12 mouse cellular contexts compared by ENCODE assay signal in the genomic region with DNA sequence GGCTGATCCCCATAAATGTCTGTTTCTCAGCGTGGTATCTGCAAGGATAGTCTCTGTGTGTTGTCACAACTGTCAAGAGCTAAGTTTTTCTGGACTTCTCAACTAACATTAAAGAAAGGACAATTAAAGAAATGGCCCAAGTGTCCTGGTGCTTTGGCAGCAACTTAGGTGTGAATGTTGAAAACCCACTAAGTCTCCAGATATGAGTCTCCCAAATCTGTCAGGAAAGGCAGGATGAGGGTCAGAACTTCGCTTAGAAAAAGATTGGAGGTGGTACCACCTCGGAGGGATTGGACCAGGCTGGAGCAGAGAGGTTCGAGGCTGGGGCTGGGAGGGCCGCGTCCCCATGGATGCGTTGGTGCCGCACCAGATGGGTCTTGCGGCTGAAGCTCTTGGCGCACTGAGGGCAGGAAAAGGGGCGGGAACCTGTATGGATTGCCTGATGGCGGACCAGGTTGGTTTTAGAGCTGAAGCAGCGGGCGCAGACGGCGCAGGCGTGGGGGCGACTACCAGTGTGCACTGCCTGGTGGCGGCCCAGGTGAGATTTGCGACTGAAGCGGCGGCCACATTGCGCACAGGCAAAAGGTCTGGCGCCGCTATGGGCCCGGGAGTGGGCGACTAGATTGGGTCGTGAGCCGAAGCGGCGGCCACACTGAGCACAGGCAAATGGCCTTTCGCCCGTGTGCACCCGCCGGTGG. TPM values are rescaled to one million over a fixed set of nuclear protein-coding genes. Genes with fewer than 3 reads are reported as not detected.
DNase-seq lines count a peak whose midpoint lies in the region; ATAC-seq and TF ChIP-seq lines count a peak whose summit lies in the region.
"Had no signal": no experiment of that assay in that cellular context is flagged by ENCODE, and none has a peak within 500 bp of the region (broad histone marks: within the 10 kb centered on the region; RNA-seq: fewer than 3 reads in every experiment).

No protein-coding gene starts in this region.

- no peaks in the 10 kb centered on the region for H3K9me3 ChIP-seq in heart, embryonic 12.5 days (replicated peaks)
- H3K9me3 ChIP-seq in ES-E14 (ENCODE audit: control insufficient read depth, insufficient read depth, low read depth, low read length) = no peaks in the 10 kb centered on the region
- no peaks in the 10 kb centered on the region; the same call in 1 of the 2 replicates for H3K9me3 ChIP-seq in embryonic facial prominence, embryonic 10.5 days
- no peaks in the 10 kb centered on the region for H3K9me3 ChIP-seq in midbrain, embryonic 15.5 days
- H3K9me3 ChIP-seq: liver, embryonic 13.5 days had no signal

- TF ChIP-seq POLR2A in heart, adult 2 months (IDR thresholded peaks at IDR 0.05; ENCODE audit: insufficient read depth, low read depth, low read length) = no peak

- H3K27me3 ChIP-seq in heart, embryonic 12.5 days (replicated peaks) = peaks cover 35% of the 10 kb centered on the region
- no peaks in the 10 kb centered on the region for H3K27me3 ChIP-seq in heart, adult 2 months (ENCODE audit: control insufficient read depth, insufficient read depth, low read length)
- H3K27me3 ChIP-seq in embryonic facial prominence, embryonic 10.5 days (replicated peaks; ENCODE audit: low read depth, poor library complexity, severe bottlenecking) = peaks cover 56% of the 10 kb centered on the region
- peaks cover 20% of the 10 kb centered on the region for H3K27me3 ChIP-seq in midbrain, embryonic 15.5 days (replicated peaks)

- peak overlapping the region; percentile 64 for H3K4me2 ChIP-seq in heart, embryonic 12.5 days
- H3K4me2 ChIP-seq in midbrain, embryonic 15.5 days = peak overlapping the region; percentile 42; the same call in 1 of the 2 replicates
- H3K4me2 ChIP-seq: liver, embryonic 13.5 days had no signal

- H3K79me2 ChIP-seq in heart, adult 2 months (replicated peaks; ENCODE audit: control insufficient read depth, insufficient read depth, low read length) = no peaks in the 10 kb centered on the region

- no peak overlapping the region for H3K9ac ChIP-seq in heart, embryonic 12.5 days
- H3K9ac ChIP-seq in heart, adult 2 months (ENCODE audit: low read depth, low read length) = no peak overlapping the region
- peak overlapping the region; percentile 45 for H3K9ac ChIP-seq in ES-E14 (ENCODE audit: insufficient read depth, low read depth, low read length, poor library complexity, severe bottlenecking)
- no peak overlapping the region for H3K9ac ChIP-seq in midbrain, embryonic 15.5 days
- H3K9ac ChIP-seq: liver, embryonic 13.5 days had no signal

- TF ChIP-seq EP300 in heart, adult 2 months (IDR thresholded peaks at IDR 0.05; ENCODE audit: insufficient read depth, low read depth, low read length) = no peak

- DNase-seq in heart, adult 2 months = no peak
- DNase-seq in ES-E14 (ENCODE audit: low read depth, low spot score) = peak; percentile 30
- peak; percentile 43 for DNase-seq in embryonic facial prominence, embryonic 10.5 days (ENCODE audit: low spot score)
- DNase-seq in left cerebral cortex, adult 9 months (ENCODE audit: low spot score in 2 of 2) = no peak
- DNase-seq in right cerebral cortex, postnatal 4 days = no peak
- DNase-seq: kidney, adult 11 months; liver, embryonic 13.5 days; lung, postnatal 36 days; thymus, postnatal 25 days had no signal

- in situ Hi-C loops in ES-E14 (cut with MboI; ENCODE audit: low sequenced_read_pairs in 2 of 2, unreplicated experiment in 2 of 2) = no loop called here

- peak overlapping the region; percentile 33 for H3K4me3 ChIP-seq in heart, embryonic 12.5 days
- H3K4me3 ChIP-seq in heart, adult 2 months = no peak overlapping the region
- H3K4me3 ChIP-seq in ES-E14 (ENCODE audit: insufficient read depth in 1 of 2, low read depth in 1 of 2, low read length in 2 of 2, poor library complexity in 1 of 2, severe bottlenecking in 1 of 2) = peak overlapping the region; percentile 64 to 76
- H3K4me3 ChIP-seq in embryonic facial prominence, embryonic 10.5 days = peak overlapping the region; percentile 46
- H3K4me3 ChIP-seq in midbrain, embryonic 15.5 days = no peak overlapping the region
- H3K4me3 ChIP-seq: liver, embryonic 13.5 days had no signal

- intact Hi-C loops in heart, adult 2 months (cut with DNase I) = no loop called here

- H3K27ac ChIP-seq in heart, embryonic 12.5 days (ENCODE audit: poor library complexity, severe bottlenecking) = no peak overlapping the region
- no peak overlapping the region for H3K27ac ChIP-seq in heart, adult 2 months
- H3K27ac ChIP-seq in ES-E14 (ENCODE audit: insufficient read depth, low read depth, low read length, poor library complexity, severe bottlenecking) = no peak overlapping the region
- H3K27ac ChIP-seq in embryonic facial prominence, embryonic 10.5 days (replicated peaks) = peak overlapping the region; percentile 46; the same call in 1 of the 2 replicates
- H3K27ac ChIP-seq in midbrain, embryonic 15.5 days = no peak overlapping the region
- H3K27ac ChIP-seq: liver, embryonic 13.5 days had no signal

- WGBS in heart, embryonic 12.5 days = 42% methylated on average over 35 of the region's 35 CpGs
- WGBS in heart, adult 2 months = 87% methylated on average over 35 of the region's 35 CpGs
- WGBS in embryonic facial prominence, embryonic 10.5 days = 22% methylated on average over 35 of the region's 35 CpGs
- 39% methylated on average over 35 of the region's 35 CpGs for WGBS in midbrain, embryonic 15.5 days

- no peak for TF ChIP-seq CTCF in heart, adult 2 months (IDR thresholded peaks at IDR 0.05)

- H3K36me3 ChIP-seq in heart, embryonic 12.5 days = peaks cover 54% of the 10 kb centered on the region
- no peaks in the 10 kb centered on the region for H3K36me3 ChIP-seq in heart, adult 2 months (ENCODE audit: control insufficient read depth, insufficient read depth, low read length)
- H3K36me3 ChIP-seq in ES-E14 (ENCODE audit: control insufficient read depth, insufficient read depth, low read length, poor library complexity, severe bottlenecking) = no peaks in the 10 kb centered on the region
- peaks cover 58% of the 10 kb centered on the region for H3K36me3 ChIP-seq in embryonic facial prominence, embryonic 10.5 days (replicated peaks)
- H3K36me3 ChIP-seq in midbrain, embryonic 15.5 days (replicated peaks) = 0 out of 2 replicates have a peak, but pooled peaks cover 2% of the 10 kb centered on the region

- no peak for ATAC-seq in heart, embryonic 12.5 days (ENCODE audit: insufficient number of reproducible peaks, low FRiP score)
- ATAC-seq in midbrain, embryonic 15.5 days (replicated peaks) = no peak

- H3K4me1 ChIP-seq in heart, embryonic 12.5 days (replicated peaks) = peaks cover 71% of the 10 kb centered on the region
- H3K4me1 ChIP-seq in heart, adult 2 months (ENCODE audit: control insufficient read depth, insufficient read depth, low read length) = peaks cover 3% of the 10 kb centered on the region
- H3K4me1 ChIP-seq in ES-E14 (ENCODE audit: control insufficient read depth in 2 of 2, insufficient read depth in 2 of 2, low read length in 2 of 2, poor library complexity in 1 of 2) = peaks cover 2 to 14% of the 10 kb centered on the region in 2 experiments; a peak in 1 of 4 replicates
- peaks cover 58% of the 10 kb centered on the region for H3K4me1 ChIP-seq in embryonic facial prominence, embryonic 10.5 days
- peaks cover 15% of the 10 kb centered on the region for H3K4me1 ChIP-seq in midbrain, embryonic 15.5 days

TF ChIP-seq in ES-E14, 5 proteins besides CTCF, POLR2A, EP300 and RAD21:
- TF ChIP-seq HCFC1 (IDR thresholded peaks at IDR 0.05; ENCODE audit: borderline replicate concordance, insufficient read depth, low read length) = no peak
- TF ChIP-seq MAFK (IDR thresholded peaks at IDR 0.05; ENCODE audit: insufficient read depth, low read depth, low read length) = no peak
- TF ChIP-seq CHD2 (IDR thresholded peaks at IDR 0.05; ENCODE audit: low read depth, low read length) = no peak
- no peak for TF ChIP-seq ZC3H11A (IDR thresholded peaks at IDR 0.05; ENCODE audit: borderline replicate concordance, low read depth, low read length)
- no peak for TF ChIP-seq ZNF384 (IDR thresholded peaks at IDR 0.05; ENCODE audit: low read depth, low read length)

RNA-seq across cellular contexts. Expression of a gene that starts 7.8 kb away (rescaled TPM):
- 17.1 and 20.4 TPM in 2 replicates for polyA plus RNA-seq in heart, embryonic 12.5 days (2016; fragmentation: Nextera tagmentation; extraction: Ambion mirVana)
- total RNA-seq in heart, adult 2 months (2021) = 10 to 100 TPM in 1 of 2 experiments, 1 to 10 TPM in 1; 9.7 to 11.8 TPM
- 11.0 and 13.0 TPM in 2 replicates for polyA plus RNA-seq in heart, adult 2 months (2012; rRNA removed)
- 0.53 and 1.3 TPM in 2 replicates for total RNA-seq in ES-E14 (2012; rRNA removed)
- polyA plus RNA-seq in embryonic facial prominence, embryonic 10.5 days (2016; fragmentation: Nextera tagmentation; extraction: Ambion mirVana) = 12.8 and 16.8 TPM in 2 replicates
- polyA plus RNA-seq in midbrain, embryonic 15.5 days (2015; fragmentation: Nextera tagmentation; extraction: Ambion mirVana) = 28.9 and 33.8 TPM in 2 replicates

RNA-seq across cellular contexts. Expression of a gene that starts 10.2 kb away (rescaled TPM):
- 0.61 and 0.64 TPM in 2 replicates for polyA plus RNA-seq in heart, embryonic 12.5 days (2016; fragmentation: Nextera tagmentation; extraction: Ambion mirVana)
- total RNA-seq in heart, adult 2 months (2021) = under 1 TPM; 0.18 to 0.47 TPM
- polyA plus RNA-seq in heart, adult 2 months (2012; rRNA removed) = 0.85 and 1.7 TPM in 2 replicates
- total RNA-seq in ES-E14 (2012; rRNA removed) = 0.27 and 1.2 TPM in 2 replicates
- 0.71 and 1.2 TPM in 2 replicates for polyA plus RNA-seq in embryonic facial prominence, embryonic 10.5 days (2016; fragmentation: Nextera tagmentation; extraction: Ambion mirVana)
- 0.40 and 0.46 TPM in 2 replicates for polyA plus RNA-seq in midbrain, embryonic 15.5 days (2015; fragmentation: Nextera tagmentation; extraction: Ambion mirVana)
- total RNA-seq: common myeloid progenitor, adult 5-6 weeks had no signal

RNA-seq across cellular contexts. Expression of a gene that starts 42.4 kb away (rescaled TPM):
- polyA plus RNA-seq in heart, embryonic 12.5 days (2016; fragmentation: Nextera tagmentation; extraction: Ambion mirVana) = 21.2 and 21.8 TPM in 2 replicates
- total RNA-seq in heart, adult 2 months (2021) = 10 to 100 TPM; 16.1 to 21.0 TPM
- 20.6 and 23.8 TPM in 2 replicates for polyA plus RNA-seq in heart, adult 2 months (2012; rRNA removed)
- total RNA-seq in ES-E14 (2012; rRNA removed) = 22.8 and 24.9 TPM in 2 replicates
- 25.4 and 26.5 TPM in 2 replicates for polyA plus RNA-seq in embryonic facial prominence, embryonic 10.5 days (2016; fragmentation: Nextera tagmentation; extraction: Ambion mirVana)
- polyA plus RNA-seq in midbrain, embryonic 15.5 days (2015; fragmentation: Nextera tagmentation; extraction: Ambion mirVana) = 31.5 and 33.3 TPM in 2 replicates

Comparison
In these comparisons a context has a peak if more than half of its experiments do, and no peak if none do; other contexts are left out.
1. H3K4me3 ChIP-seq: peak in heart, embryonic 12.5 days (single experiment), ES-E14 (2 of 2) and embryonic facial prominence, embryonic 10.5 days (single experiment); none in heart, adult 2 months (single experiment) and midbrain, embryonic 15.5 days (single experiment).
2. DNase-seq: peak in ES-E14 (single experiment) and embryonic facial prominence, embryonic 10.5 days (single experiment); none in heart, adult 2 months (0 of 2), left cerebral cortex, adult 9 months (0 of 2) and right cerebral cortex, postnatal 4 days (single experiment).